Mouse (Mus musculus) urinary bladder, postnatal 4 days (tissue): ENCODE measurements around the gene Robo1.

Experiments
- DNase-seq, 2 experiments: peaks; one replicate each; pipeline ENCODE4 v3.0.0; 2021 to 2022; ENCODE audit warnings: low spot score in 2 of 2

Robo1 gene

DNA sequence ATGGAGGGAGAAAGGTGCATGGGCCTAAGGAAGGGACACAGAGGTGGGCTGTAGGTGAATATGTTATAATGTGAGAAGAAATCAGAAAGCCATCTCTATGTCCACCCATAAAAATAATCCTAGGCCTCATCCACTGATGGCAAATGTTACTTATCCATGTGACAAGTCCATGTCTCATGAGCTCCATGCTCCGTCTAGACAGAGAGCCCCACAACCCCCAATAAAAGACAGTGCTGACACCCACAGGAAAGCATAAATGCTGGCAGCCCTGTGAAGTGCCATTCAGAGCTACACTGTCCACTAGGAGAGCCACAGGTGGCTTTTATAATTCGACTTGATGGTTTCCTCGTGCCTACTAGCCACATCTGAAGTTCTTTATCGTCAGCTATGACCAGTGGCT lies 694.6 kb downstream of the Robo1 start:
- no peak for DNase-seq

DNA sequence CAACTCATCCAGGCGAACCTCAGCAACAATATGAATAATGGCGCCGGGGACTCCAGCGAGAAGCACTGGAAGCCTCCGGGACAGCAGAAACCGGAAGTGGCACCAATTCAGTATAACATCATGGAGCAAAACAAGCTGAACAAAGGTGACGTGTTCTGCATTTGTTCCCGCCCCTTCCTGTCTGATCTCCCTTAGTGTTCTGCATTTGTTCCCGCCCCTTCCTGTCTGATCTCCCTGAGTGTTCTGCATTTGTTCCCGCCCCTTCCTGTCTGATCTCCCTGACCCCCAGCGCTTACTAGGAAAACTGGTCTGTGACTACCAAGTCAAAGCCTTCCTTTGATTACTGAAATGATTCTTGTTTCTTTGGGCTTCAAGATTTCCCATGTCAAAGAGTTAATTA lies 696.5 kb downstream of the Robo1 start:
- no peak for DNase-seq

DNA sequence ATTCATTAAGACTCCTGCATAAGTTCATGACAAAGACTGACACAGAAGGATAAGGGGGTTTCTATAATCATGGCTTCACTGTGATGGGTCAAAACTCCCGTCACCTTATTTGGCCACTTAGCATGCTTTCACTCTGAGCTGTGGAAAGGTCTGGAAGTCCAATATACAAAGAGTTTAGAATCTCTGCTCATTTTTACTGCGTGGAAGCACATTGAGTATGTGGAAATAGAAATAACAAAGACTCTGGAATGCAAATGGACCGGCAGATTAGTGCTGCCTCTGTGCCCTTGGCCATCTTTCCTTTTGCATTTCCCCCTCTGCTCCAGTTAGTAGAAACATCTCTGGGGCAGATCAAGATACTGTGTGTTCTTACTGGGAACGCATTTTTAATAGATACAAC lies 697.7 kb downstream of the Robo1 start:
- no peak for DNase-seq

DNA sequence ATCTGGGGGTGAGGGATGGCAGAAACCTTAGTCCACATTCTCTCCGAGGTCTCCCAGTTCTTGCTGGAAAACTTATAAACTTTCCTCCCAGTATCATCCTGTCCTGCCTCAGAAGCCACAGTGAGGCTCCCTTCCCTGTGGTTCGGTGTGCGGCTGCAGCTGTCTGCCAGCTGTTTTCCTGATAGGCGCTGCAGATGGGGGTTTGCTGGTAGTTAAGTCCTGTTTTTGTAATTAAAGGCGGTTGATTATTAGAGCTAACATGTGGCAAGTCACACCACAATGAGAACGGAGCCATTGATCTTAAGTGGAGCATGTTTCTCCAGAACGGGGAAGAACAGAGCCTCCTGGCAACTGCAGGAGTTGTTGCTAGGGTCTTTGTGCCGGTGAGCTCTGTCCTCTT lies 699.3 kb downstream of the Robo1 start:
- no peak for DNase-seq

DNA sequence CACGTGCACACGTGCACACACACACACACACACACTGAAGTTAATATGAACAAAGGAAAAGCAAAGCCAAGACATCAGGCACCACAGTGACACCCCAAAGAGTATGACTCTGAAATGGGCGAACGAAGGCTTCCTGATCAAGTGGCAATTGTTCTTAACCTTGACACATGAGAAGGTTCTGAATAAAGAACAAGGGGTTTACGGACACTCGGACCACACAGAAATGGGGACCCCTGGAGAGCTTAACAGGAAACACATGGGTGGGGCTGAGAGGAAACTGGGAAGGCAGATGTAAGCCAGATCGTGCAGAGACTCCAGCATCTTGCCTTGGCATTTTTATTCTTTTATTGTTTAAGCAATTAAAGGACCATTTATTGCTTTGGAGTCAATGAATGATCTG lies 703.2 kb downstream of the Robo1 start:
- no peak for DNase-seq

DNA sequence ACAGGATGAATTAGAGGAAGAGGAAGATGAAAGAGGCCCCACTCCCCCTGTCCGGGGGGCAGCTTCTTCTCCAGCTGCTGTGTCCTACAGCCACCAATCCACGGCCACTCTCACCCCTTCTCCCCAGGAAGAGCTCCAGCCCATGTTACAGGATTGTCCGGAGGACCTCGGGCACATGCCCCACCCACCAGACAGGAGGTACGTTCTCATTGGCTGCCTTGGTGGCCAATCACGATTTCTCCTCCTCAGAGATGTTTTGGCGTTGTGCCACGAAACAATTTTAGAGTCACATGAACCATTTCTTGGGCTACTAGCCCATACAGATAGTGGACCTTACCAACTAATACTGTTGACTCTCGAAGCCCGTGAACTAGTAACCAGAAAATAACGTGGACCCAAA lies 704.8 kb downstream of the Robo1 start:
- no peak for DNase-seq

GRCm38 (mm10) chr16:73014544-73014943 lies 706.4 kb downstream of the Robo1 start:
- no peak for DNase-seq

GRCm38 (mm10) chr16:73015976-73016375 lies 707.9 kb downstream of the Robo1 start:
- no peak for DNase-seq

- no peak for DNase-seq
These were observed 708.7 kb downstream of the Robo1 start for GRCm38 (mm10) chr16:73016801-73017200.

GRCm38 (mm10) chr16:73024326-73024725 lies 716.2 kb downstream of the Robo1 start:
- DNase-seq, result no peak

DNA sequence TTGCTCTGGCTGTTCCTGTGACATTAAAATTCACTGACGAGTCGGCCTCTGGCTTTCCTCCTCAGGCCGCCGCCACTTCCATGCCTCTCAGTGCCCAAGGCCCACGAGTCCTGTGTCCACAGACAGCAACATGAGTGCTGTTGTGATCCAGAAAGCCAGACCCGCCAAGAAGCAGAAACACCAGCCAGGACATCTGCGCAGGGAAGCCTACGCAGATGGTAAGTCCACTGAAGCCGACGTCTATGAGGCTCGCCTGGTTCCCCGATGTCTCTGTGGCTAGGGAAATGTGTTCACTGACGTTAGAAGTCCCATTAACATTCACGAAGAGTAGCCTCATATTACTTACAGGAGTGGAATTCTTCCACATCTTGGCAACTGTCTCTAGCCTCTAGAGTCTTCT lies 719.6 kb downstream of the Robo1 start:
- DNase-seq, result no peak

DNA sequence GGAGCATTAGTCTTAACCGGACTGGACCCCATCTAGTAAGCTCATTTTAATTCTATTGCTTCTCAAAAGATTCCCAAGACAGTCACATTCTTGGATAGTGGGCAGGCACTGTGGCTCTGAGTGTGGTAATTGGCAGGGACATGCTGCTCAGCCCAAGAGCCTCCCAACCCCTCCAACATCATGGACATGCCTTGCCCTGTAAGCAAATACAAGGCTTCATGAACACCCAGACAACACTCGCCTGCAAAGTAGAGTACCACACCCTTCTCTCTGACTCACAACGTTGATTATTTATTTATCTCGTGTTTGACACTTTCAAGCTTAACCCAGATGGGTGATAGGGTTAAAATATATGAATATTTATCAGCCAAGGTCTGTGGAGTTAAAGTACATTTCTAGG lies 722.9 kb downstream of the Robo1 start:
- no peak for DNase-seq

GRCm38 (mm10) chr16:73035210-73035985 lies 727.3 kb downstream of the Robo1 start:
- DNase-seq, result no peak

GRCm38 (mm10) chr16:73038552-73038951 lies 730.4 kb downstream of the Robo1 start:
- no peak for DNase-seq

- no peak for DNase-seq
These were observed 754.4 kb downstream of the Robo1 start for GRCm38 (mm10) chr16:73062461-73062860.

GRCm38 (mm10) chr16:73067782-73068181 lies 759.7 kb downstream of the Robo1 start:
- no peak for DNase-seq

- no peak for DNase-seq
These were observed 763.9 kb downstream of the Robo1 start for GRCm38 (mm10) chr16:73072047-73072446.

DNA sequence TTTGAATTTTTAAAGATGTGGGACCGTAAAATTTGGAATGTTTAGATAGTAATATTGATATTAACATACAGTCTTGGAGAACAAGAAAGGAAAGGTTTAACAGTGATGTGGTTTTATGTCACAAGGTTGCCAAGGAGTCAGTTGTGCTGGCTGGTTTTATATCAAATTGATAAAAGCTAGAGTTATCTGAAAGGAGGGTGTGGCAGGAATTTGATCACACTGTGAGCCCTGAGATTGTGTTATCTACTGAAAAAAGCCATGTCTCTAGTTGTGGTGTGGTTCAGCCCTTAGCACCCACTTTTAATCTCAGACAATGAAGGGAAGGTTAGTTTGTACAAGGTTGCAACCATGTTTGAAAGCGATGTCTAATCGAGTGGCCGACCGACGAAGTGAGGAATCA lies 764.8 kb downstream of the Robo1 start:
- no peak for DNase-seq

DNA sequence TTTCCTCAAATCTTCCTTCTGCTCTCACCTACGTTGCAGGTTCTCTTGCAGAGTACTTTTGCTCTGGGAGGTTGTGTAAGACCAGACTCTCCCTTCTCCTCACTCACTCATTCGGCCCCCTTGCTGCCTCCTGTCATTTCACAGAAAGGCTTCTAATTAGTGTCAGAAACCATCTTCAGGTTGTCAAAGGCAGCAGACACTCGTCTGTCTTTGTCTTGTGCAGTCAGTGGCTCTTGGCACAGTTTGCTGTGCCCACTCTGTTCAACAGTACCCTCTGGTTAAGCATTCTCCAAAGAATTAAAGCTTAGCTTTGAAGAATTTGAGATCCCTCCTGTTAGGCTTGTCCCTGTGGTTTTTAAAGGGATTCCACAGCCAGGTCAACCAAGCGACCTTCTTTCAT lies 774.3 kb downstream of the Robo1 start:
- no peak for DNase-seq

- DNase-seq, result no peak
These were observed 775.0 kb downstream of the Robo1 start for GRCm38 (mm10) chr16:73083077-73083476.
